Mouse (Mus musculus) lung, adult 2 months (tissue): ENCODE results near the gene Dusp27.

Source experiments
- CTCF ChIP-seq: fragments of 200-500 bp; IDR thresholded peaks from 2 replicates; pipeline ENCODE4 v1.5.1; 2011; ENCODE audit warnings: mild to moderate bottlenecking, low read length, control low read depth; ENCODE audit not compliant: insufficient read depth
- POLR2A ChIP-seq: fragments of 200-500 bp; IDR thresholded peaks from 2 replicates; pipeline ENCODE4 v1.6.1; 2011; ENCODE audit warnings: low read depth, mild to moderate bottlenecking, control low read depth, low read length, borderline replicate concordance; ENCODE audit errors: extremely low read depth

DNA sequence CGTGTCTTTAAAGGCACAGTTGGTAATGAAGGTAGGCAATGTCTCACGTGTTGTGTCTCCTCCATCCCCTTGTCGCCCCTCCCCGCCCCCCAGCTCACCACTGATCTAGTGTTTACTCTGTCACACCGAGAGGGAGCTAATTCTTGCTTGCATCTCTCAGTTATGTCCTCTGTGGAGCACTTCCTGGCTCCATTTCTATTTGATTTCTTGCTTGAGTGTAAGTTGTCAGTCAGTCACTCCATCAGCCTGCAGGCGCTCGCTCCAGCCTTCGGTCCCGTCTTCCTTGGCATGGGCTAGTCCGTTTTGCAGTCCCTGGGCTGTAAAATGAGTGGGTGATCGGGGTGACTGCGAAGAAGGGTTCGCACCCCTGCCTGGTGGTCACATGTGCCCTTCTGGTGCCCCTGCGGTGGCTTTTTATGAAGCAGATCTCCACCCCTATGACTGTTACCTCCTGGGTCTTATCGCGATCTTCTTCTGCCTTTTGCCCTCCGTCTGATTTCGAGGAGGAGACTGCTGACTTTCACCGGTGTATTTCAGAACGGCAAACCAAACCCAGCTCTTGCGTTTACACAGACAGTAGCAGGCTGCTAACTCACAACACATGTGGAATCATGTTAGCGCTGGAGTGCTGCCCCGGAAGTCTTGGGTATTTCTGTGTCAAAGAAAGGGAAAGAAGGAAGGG lies 79.4 kb downstream of the Dusp27 start:
- TF ChIP-seq POLR2A, result no peak
- TF ChIP-seq CTCF, result no peak
